Mouse (Mus musculus) kidney, adult 2 months (tissue): ENCODE data around the gene Kif5c.

Source experiments
- CTCF ChIP-seq: fragments of 200-500 bp; conservative IDR thresholded peaks from 2 replicates; pipeline ENCODE4 v1.5.1; 2011; ENCODE audit warnings: low read depth, mild to moderate bottlenecking, control low read depth, low read length, moderate library complexity, mixed read lengths; ENCODE audit not compliant: insufficient read depth, insufficient read length
- POLR2A ChIP-seq: fragments of 200-500 bp; IDR thresholded peaks from one replicate; pipeline ENCODE4 v1.6.1; 2011; ENCODE audit warnings: low read depth, low read length, control low read depth

DNA sequence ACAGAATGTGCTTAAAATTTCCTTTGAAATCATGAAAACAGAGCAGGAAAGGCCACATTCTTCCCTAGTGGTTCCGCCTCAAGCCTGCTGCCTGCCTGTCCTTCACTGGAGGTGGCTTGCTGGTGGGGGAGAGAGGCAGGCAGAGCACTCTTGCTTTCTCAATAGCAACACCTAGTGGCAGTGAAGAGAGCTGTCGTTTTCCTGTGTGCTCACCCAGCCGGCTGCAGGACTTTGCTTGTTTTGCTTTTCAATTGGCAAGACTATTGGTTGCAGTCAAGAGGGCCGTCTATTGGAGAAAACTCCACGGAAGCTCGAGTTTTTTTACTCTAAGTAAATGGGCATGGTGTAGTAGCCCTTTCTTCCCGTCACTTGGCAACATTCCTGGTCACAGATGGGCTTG, 108.1 kb downstream of the Kif5c start:
- TF ChIP-seq POLR2A (no peak), CTCF (peak; percentile 92)
